Mouse (Mus musculus) liver, embryonic 15.5 days (tissue): ENCODE data around the gene Fmod. TPM values are rescaled to one million over a fixed set of nuclear protein-coding genes. Genes with fewer than 3 reads are reported as not detected.
A peak's percentile ranks its signal among the peaks of the same experiment; 100 is the strongest.

Experiments used
- ATAC-seq: fragments of 200-750 bp; cut with Nextera tagmentation; 2 replicates; pipeline ENCODE4 v1.8.0; 2017; ENCODE audit warnings: moderate number of reproducible peaks, mild to moderate bottlenecking, moderate library complexity; ENCODE audit not compliant: insufficient read depth
- H3K27ac ChIP-seq: fragments of 300-500 bp; sonication (generic); replicated peaks from 2 replicates; pipeline ENCODE4 v1.5.1; 2015; ENCODE audit warnings: mild to moderate bottlenecking, inconsistent platforms
- H3K27me3 ChIP-seq: fragments of 300-500 bp; sonication (generic); 2 replicates; pipeline ENCODE4 v1.6.1; 2015; ENCODE audit warnings: mild to moderate bottlenecking, inconsistent platforms
- H3K36me3 ChIP-seq: fragments of 300-500 bp; sonication (generic); replicated peaks from 2 replicates; pipeline ENCODE4 v1.6.1; 2015; ENCODE audit warnings: moderate library complexity, mild to moderate bottlenecking, inconsistent platforms
- H3K4me1 ChIP-seq: fragments of 300-500 bp; sonication (generic); replicated peaks from 2 replicates; pipeline ENCODE4 v1.6.1; 2015; ENCODE audit warnings: inconsistent platforms
- H3K4me2 ChIP-seq: fragments of 300-500 bp; sonication (generic); 2 replicates; pipeline ENCODE4 v1.6.1; 2015; ENCODE audit warnings: moderate library complexity, mild to moderate bottlenecking, inconsistent platforms
- H3K4me3 ChIP-seq: fragments of 300-500 bp; sonication (generic); replicated peaks from 2 replicates; pipeline ENCODE4 v1.5.1; 2015; ENCODE audit warnings: mild to moderate bottlenecking, inconsistent platforms
- H3K9ac ChIP-seq: fragments of 300-500 bp; sonication (generic); 2 replicates; pipeline ENCODE4 v1.6.1; 2015; ENCODE audit warnings: moderate library complexity, mild to moderate bottlenecking, inconsistent platforms
- H3K9me3 ChIP-seq: fragments of 300-500 bp; sonication (generic); replicated peaks from 2 replicates; pipeline ENCODE4 v1.6.1; 2016; ENCODE audit warnings: inconsistent platforms
- WGBS: fragments of 180-500 bp; shearing (Covaris S2); methylation state at CpG from one replicate; pipeline ENCODE4 v1.1.7; 2015; ENCODE audit warnings: mixed read lengths; ENCODE audit not compliant: insufficient replicate concordance; 5-methylcytosine and 5-hydroxymethylcytosine counted together
- polyA plus RNA-seq: library from polyadenylated mRNA; unstranded; fragments of >200 nt; fragmentation: Nextera tagmentation; extraction: Ambion mirVana; gene quantifications from 2 replicates; pipeline ENCODE4 v1.2.1, GENCODE M21; 2015

The Fmod gene
- polyA plus RNA-seq, 1 experiment from 2014 or later: 3.3 TPM

DNA sequence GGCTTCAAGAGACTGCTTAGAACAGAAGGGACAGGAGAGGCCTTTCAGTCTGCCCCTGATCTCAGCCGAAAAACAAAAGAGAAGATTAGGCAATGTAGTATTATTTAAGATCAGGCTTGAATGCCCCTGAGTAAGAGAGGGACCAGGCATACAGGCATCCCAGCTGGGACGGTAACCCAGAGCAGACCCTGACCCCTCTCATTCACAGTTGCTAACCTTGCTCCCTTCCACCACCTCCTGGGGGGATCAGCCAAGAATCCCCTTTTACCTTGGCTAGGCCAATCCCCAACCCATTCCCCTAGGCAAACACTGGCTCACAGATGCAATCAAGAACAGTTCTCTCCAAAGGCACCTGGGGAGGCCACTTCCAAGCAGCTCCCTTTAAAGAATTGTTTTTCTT is 39.7 kb downstream of the Fmod start:
- Histone ChIP-seq H3K4me1 (peaks cover 85% of the 10 kb centered on the region), H3K36me3 (peaks cover 40% of the 10 kb centered on the region), H3K4me3 (peak overlapping the region; percentile 84), H3K4me2 (peak overlapping the region; percentile 90), H3K9me3 (no peaks in the 10 kb centered on the region), H3K9ac (peak overlapping the region; percentile 95), H3K27me3 (no peaks in the 10 kb centered on the region), H3K27ac (peak overlapping the region; percentile 98)
- ATAC-seq: no peak
- WGBS: 70% methylated on average over 2 of the region's 2 CpGs

DNA sequence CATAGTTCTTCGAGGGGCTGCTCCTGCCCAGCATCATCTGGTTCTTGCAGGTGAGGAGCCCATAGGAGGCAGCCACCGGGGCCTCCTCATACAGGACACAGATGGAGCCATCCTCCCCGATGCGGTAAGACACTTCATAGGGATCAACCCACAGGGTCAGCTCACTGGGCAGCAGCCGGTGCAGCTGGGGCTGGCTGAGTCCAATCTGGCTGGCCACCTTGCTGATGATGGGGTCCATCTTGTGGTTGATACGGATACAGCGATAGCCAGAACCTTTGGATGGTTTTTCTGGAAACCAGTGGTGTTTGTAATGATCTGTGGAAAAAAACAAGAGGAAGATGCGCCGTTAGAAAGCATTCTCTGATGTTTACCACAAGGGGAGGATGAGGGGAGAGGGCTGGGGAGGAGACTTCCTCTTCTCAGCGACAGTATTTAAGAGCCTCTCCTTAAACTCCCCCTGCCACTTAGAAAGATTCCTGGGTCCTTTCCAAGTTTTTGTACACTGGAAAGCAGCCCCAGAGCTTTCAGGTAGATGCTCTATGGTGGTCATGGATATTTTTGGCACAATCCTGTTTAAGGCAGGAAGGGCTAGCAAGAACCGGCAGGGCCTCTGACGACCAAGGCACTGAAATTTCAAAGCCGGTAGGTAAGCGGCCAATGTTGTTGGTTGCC is 40.5 kb downstream of the Fmod start:
- Histone ChIP-seq H3K4me1 (peaks cover 85% of the 10 kb centered on the region), H3K4me3 (peak overlapping the region; percentile 84), H3K27ac (peak overlapping the region; percentile 98), H3K36me3 (peaks cover 40% of the 10 kb centered on the region), H3K27me3 (no peaks in the 10 kb centered on the region), H3K9ac (peak overlapping the region; percentile 95), H3K9me3 (no peaks in the 10 kb centered on the region), H3K4me2 (peak overlapping the region; percentile 90)
- WGBS: 17% methylated on average over 14 of the region's 14 CpGs
- ATAC-seq: no peak

DNA sequence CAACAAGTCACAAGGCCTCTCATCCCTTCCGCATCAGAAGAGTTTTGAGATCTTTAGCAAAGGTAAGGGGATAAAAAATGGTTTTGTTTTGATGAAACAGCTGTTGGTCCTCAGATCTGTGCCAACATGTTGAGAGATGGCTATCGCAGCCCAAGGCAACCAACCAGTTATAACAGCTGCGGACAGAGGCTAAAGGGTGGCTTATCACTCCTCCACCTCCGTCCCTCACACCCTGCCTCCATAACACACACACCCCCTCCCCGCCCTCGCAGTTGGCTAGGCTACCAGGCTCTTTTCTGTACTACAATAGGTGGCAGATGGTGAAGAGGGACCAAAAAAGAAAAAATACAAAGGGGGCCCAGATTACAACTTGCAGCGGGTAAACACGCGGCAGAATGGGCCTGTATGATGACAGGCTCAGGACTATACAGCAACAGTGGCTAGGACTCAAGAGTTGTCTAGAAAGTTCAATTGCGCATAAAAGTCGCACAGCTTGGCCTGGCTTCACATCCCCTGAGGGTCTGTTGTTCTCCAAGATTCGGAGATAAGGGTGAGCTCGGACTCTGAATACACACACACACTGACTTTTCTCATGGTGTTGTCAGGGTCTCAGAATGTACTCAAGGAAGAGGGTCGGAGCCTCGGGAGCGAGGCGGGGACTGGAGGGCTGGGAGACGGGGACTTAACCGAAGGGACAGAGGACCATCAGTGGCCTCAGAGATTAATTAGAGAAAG is 41.2 kb downstream of the Fmod start:
- peaks cover 85% of the 10 kb centered on the region for H3K4me1 ChIP-seq
- no peaks in the 10 kb centered on the region for H3K27me3 ChIP-seq
- H3K9me3 ChIP-seq: no peaks in the 10 kb centered on the region
- H3K36me3 ChIP-seq: peaks cover 40% of the 10 kb centered on the region
- peak; percentile 57 for ATAC-seq
- peak overlapping the region; percentile 95 for H3K9ac ChIP-seq
- WGBS: 3% methylated on average over 19 of the region's 19 CpGs
- peak overlapping the region; percentile 98 for H3K27ac ChIP-seq
- peak overlapping the region; percentile 90 for H3K4me2 ChIP-seq
- peak overlapping the region; percentile 84 for H3K4me3 ChIP-seq

DNA sequence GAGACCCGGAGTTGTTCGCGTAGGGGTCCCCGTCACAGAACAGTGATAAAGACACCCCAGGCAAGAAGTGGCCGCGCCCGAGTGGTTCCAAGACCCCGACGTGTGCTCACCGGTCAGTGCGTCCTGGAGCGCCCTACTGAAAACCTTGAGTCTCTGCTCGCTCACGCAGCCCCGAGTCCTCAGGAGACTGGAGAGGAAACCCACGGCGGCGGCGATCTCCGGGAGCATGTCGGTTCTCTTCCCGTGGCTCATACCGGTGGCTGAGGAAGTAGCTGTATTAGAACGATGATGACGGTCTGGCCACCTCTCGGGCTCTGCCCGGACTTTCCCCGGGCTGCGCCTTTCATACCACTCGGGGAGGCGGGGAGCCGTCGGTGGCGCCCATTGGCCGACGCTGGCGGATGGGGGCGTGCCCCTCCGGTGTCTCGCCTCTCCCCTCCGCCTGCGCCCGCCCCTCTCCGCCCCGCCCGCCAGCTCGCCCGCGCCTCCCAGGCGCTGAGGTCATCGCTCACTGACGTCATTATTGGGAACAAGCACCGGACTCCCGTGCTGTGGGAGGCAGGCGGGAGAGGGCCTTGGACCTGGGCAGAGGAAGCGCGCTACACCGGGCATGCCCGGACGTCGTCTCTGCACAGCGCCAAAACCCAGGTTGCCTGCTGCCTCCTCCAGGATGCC is 41.9 kb downstream of the Fmod start, which contains the start of gene Btg2:
Btg2 (minus strand) TSS at position 319 of the 675 bp plus-strand sequence.
- WGBS: under 1% methylated on average over 59 of the region's 62 CpGs
- H3K4me1 ChIP-seq: peaks cover 85% of the 10 kb centered on the region
- peak within 1 kb of the TSS; percentile 84 for H3K4me3 ChIP-seq
- ATAC-seq: peak; percentile 86
- H3K4me2 ChIP-seq: peak within 1 kb of the TSS; percentile 90
- H3K9me3 ChIP-seq: no peaks in the 10 kb centered on the region
- H3K36me3 ChIP-seq: peaks cover 40% of the 10 kb centered on the region
- no peaks in the 10 kb centered on the region for H3K27me3 ChIP-seq
- H3K27ac ChIP-seq: peak within 1 kb of the TSS; percentile 98
- peak within 1 kb of the TSS; percentile 95 for H3K9ac ChIP-seq

DNA sequence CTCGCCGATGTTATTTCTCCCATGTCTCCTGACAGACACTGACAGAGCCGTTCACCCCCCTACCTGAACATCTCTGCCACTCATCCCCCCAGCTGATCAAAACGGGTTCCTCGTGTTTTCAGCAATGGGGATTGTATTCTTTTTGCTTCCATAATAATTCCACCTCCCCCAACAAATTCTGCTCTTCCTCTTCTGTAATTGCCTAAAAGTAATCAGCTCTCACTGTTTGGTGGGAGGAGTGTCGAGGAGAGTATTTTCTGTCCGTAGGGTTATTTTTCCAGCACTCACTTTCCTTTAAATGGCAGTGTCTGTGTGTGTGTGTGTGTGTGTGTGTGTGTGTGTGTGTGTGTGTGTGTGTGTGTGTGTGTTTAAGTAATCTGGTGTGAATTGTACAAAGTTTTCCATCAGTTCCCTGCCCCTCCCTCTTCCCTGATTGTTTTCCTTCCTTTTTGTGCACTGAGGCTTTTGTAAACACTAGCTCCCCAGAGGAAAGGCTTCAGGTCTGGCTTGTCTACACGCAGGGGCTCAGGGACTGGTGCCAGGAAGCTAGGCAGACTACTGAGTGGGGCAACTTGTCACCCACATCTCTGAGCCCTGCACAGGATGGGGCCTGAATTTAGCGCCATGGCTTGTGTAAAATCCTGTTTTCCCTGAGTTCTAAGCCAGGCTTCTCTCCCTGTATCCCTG is 42.6 kb downstream of the Fmod start:
- ATAC-seq: peak; percentile 0; the same call in 1 of the 2 replicates
- Histone ChIP-seq H3K9ac (peak overlapping the region; percentile 79), H3K9me3 (no peaks in the 10 kb centered on the region), H3K27ac (peak overlapping the region; percentile 93), H3K4me1 (peaks cover 85% of the 10 kb centered on the region), H3K4me2 (peak overlapping the region; percentile 90), H3K27me3 (no peaks in the 10 kb centered on the region), H3K4me3 (peak overlapping the region; percentile 84), H3K36me3 (peaks cover 33% of the 10 kb centered on the region)
- WGBS: 5% methylated on average over 9 of the region's 9 CpGs

DNA sequence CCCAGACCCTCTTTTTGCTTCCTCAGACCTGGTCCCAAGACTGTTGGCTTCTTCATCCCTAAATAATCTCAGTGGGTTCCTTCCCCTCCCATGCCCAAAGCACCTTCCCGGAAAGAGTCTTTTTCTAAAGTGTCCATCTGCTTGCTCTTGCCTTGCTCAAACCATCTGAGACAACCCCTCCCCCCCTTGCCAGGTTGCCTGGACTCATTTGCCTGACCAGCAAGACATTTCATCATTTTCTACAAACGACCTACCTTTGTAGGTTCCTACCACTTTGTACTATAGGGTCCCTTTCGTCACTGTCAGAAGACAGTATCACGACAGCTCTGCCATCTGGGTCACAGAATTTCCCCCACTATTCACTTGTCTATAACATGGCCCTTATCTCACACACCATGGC is 43.4 kb downstream of the Fmod start:
- no peaks in the 10 kb centered on the region for H3K9me3 ChIP-seq
- peaks cover 85% of the 10 kb centered on the region for H3K4me1 ChIP-seq
- H3K4me3 ChIP-seq: no peak overlapping the region
- 45% methylated on average over 4 of the region's 4 CpGs for WGBS
- ATAC-seq: no peak
- H3K9ac ChIP-seq: peak overlapping the region; percentile 79
- peaks cover 25% of the 10 kb centered on the region for H3K36me3 ChIP-seq
- peak overlapping the region; percentile 93 for H3K27ac ChIP-seq
- no peaks in the 10 kb centered on the region for H3K27me3 ChIP-seq
- peak overlapping the region; percentile 90 for H3K4me2 ChIP-seq

DNA sequence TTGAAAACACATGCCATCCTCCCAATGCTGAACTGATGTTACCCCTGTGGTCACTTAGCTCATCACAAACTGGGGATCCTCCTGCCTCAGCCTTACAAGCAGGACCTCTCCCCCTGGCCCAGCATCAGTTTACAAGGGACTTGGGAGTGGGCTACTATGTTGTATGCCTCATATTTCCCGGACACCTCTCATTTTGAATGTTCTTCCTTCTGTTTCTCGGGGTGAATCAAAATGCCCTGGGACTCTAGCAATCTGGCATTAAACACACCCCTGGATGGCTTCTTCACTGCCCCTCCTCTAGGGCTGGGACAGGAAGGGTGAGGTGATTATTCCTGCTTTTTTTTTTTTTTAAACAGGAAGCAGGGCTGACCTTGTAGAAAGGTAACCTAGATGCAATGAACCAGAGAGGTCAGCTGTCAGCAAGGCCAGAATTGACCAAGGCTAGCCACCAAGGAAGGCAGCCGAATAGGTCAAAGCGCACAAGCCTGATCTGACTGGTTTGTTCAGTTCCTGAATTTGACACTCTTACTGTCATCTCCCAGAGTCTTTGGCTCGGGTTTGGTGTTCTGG is 43.9 kb downstream of the Fmod start:
- Histone ChIP-seq H3K27ac (peak overlapping the region; percentile 93), H3K4me2 (peak overlapping the region; percentile 90), H3K9ac (peak overlapping the region; percentile 79)

DNA sequence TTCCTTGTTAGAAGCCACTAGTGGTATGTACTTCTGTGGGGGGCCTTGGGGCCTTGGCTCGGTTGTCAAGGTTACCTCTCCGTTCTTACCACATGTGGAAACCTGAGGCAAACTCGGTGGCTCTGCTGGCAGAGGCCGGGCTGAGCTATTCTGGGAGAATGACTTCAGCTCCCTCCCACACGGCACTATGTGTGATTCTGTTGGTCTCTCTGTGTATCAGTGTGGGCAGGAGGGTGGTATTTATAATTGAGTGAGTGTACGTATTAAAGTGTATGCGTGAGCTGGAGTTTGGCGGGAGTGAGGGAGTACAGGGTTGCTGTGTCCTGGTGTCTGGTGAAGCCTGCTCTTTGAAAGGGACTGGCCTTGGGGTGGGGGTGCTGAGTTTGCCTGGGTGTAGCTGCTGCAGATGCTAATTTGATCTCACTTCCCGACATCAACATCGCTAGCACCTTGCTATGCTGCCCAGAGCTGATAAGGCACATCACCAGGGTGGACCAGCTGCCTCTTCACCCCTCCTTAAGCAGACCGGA is 46.0 kb downstream of the Fmod start:
- peak; percentile 57 for ATAC-seq
- Histone ChIP-seq H3K4me3 (peak overlapping the region; percentile 3), H3K9ac (peak overlapping the region; percentile 57), H3K27ac (peak overlapping the region; percentile 93), H3K36me3 (no peaks in the 10 kb centered on the region), H3K4me1 (peaks cover 89% of the 10 kb centered on the region), H3K27me3 (no peaks in the 10 kb centered on the region), H3K9me3 (no peaks in the 10 kb centered on the region), H3K4me2 (peak overlapping the region; percentile 60)
- 35% methylated on average over 11 of the region's 11 CpGs for WGBS

More for the DNA sequence above, 43.9 kb downstream of the Fmod start:
- 79% methylated on average over 5 of the region's 5 CpGs for WGBS
- ATAC-seq: no peak
- H3K27me3 ChIP-seq: no peaks in the 10 kb centered on the region
- peaks cover 85% of the 10 kb centered on the region for H3K4me1 ChIP-seq
- no peaks in the 10 kb centered on the region for H3K9me3 ChIP-seq
- H3K36me3 ChIP-seq: peaks cover 20% of the 10 kb centered on the region
- no peak overlapping the region for H3K4me3 ChIP-seq

DNA sequence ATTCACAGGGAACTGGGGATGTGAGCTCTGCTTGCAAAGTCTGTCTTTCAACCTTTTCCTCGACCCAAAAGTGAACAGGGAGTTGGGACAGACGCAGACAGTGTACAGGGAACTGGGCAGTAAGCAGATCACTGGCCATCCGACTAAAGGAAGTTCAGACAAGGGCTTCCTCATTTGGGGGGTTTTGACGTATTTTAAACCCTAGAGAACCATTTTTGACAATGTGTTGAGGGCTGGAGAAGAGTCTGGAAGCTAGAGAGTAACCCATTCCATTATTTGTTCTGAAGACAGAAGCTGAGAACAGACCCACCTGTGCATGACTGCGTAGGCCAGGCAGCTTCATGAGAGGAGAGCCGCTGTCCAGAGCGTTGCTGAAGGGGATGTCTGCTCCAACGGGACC is 46.6 kb downstream of the Fmod start:
- H3K27ac ChIP-seq: peak overlapping the region; percentile 93
- no peak for ATAC-seq
- WGBS: 62% methylated on average over 8 of the region's 8 CpGs
- peaks cover 95% of the 10 kb centered on the region for H3K4me1 ChIP-seq
- no peaks in the 10 kb centered on the region for H3K9me3 ChIP-seq
- H3K27me3 ChIP-seq: no peaks in the 10 kb centered on the region
- peak overlapping the region; percentile 60 for H3K4me2 ChIP-seq
- peak overlapping the region; percentile 57 for H3K9ac ChIP-seq
- H3K36me3 ChIP-seq: no peaks in the 10 kb centered on the region
- H3K4me3 ChIP-seq: no peak overlapping the region

DNA sequence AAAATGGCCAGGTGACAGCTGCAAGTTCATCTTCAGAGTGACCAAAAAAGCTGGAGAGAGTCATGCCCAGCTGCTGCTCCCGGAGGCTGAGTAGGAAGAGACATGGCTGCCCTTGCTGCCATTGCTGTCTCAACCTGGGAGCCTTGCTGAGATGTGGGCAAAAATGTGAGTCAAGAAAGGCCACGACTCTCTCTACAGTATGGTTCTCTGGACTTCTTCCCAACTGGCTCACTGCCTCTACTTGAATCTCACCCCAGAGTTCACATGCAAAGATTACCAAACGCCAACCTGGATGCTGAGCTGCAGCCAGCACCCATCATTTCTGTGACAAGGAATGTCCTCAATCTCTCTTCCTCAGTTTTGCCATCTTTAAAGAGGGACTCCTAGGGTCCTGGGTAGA is 47.1 kb downstream of the Fmod start:
- H3K4me1 ChIP-seq: peaks cover 99% of the 10 kb centered on the region
- WGBS: 75% methylated on average over 3 of the region's 3 CpGs
- no peak overlapping the region for H3K4me2 ChIP-seq
- H3K9ac ChIP-seq: no peak overlapping the region
- H3K4me3 ChIP-seq: no peak overlapping the region
- no peak for ATAC-seq
- H3K36me3 ChIP-seq: no peaks in the 10 kb centered on the region
- peak overlapping the region; percentile 93 for H3K27ac ChIP-seq
- no peaks in the 10 kb centered on the region for H3K9me3 ChIP-seq
- H3K27me3 ChIP-seq: no peaks in the 10 kb centered on the region
